Mouse (Mus musculus) heart, postnatal 0 days (tissue): Measurements from ENCODE around the gene Magi2.

Experiments
- CTCF ChIP-seq: IDR thresholded peaks from 2 replicates; pipeline ENCODE4 v1.5.1; 2016; ENCODE audit warnings: antibody characterized with exemption, control low read depth, low read depth
- EP300 ChIP-seq: IDR thresholded peaks from 2 replicates; pipeline ENCODE4 v1.6.1; 2016; ENCODE audit warnings: antibody characterized with exemption, low read depth

GRCm38 (mm10) chr5:19633976-19634375 is 407.1 kb downstream of the Magi2 start:
- TF ChIP-seq CTCF = no peak
- no peak for TF ChIP-seq EP300
